Mouse (Mus musculus) G1E-ER4 (cell line): Measurements from ENCODE around the gene Abi1. TPM values are rescaled to one million over a fixed set of nuclear protein-coding genes. Genes with fewer than 3 reads are reported as not detected.

Experiments used
- GATA1 ChIP-seq: IDR thresholded peaks from one replicate; pipeline ENCODE4 v1.8.0; 2012; ENCODE audit warnings: low read length, inconsistent platforms
- polyA plus RNA-seq: library from polyadenylated mRNA; stranded (reverse); fragments of >175 nt; gene quantifications from 2 replicates; pipeline ENCODE4 v1.2.3, GENCODE M21; 2012

Abi1 gene
- polyA plus RNA-seq, 1 experiment, result 38.4 TPM

DNA sequence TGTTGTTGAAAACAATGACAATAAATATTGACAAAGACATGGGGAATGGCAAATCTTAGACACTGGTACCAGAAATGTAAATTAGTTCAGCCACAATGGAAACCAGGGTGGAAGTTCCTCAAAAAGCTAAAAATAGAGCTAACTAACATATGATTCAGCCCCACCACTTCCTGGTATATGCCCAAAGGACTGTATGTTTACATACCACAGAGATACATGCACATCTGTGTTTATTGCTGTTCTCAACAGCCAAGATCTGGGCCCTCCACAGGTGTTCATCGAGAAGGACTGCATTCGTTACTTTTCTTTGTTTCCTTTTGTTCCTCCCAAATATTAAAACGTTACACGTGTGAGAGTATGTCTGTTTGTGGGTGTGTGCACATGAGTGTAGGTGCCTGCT lies 1.4 kb upstream of the Abi1 start:
- TF ChIP-seq GATA1, result no peak

DNA sequence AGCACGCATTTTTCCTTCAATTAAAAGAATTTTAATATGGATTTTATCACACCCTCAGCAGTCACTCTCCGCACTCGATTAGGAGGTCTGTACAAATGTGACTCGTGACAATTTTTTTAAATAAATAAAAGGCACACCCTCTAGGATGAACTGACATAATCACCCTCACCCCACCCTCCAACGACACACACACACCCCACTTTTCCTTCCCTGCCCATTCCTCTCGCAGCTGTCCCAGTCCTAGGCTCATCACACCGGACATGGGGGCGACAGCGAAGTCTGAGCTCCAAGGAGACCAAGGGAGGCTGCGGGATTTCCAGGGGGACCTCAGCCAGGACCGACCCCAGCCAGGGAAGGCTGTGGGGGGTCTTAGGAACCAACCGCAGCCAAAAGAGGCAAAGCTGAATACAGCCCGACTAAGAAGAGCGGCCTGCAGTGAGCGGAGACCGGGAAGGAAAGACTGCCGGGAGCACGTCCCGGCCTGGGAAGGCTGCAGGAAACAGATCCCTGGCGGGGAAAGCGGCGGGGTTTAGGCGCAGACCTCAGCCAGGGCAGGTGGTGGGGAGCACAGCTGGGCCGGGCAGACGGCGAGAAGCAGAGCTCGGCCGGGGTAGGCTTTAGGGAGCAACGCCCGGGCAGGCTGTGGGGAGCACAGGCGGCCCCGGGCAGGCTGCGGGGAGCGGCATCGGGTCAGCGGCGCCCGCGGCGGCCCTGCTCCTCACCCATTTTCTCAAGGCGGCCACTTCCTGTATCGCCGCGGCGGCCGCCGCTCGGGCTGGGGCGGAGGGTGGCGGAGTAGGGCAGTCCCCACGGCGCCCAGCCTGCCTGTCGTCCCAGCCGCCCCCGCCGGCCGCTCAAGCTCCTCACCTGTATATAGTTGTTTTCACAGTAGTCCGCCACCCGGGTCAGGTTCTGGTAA lies 700 bp downstream of the Abi1 start:
- no peak for TF ChIP-seq GATA1

DNA sequence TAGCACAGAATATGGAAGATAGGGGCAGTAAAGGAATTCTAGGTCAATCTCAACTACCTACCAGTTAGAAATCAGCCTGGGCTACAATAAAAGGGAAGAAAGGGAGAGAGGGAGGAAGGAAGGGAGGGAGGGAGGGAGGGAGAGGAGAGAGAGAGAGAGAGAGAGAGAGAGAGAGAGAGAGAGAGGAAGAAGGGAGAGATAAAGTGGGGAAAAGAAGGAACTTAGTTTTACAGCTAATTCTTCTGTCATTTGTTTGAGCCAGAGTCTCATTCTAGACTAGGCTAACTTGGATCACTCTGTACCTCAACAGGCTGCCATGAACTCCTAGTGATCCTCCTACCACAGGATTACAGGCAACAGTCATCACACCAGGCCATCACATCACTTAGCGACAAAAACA lies 4.6 kb downstream of the Abi1 start:
- no peak for TF ChIP-seq GATA1

DNA sequence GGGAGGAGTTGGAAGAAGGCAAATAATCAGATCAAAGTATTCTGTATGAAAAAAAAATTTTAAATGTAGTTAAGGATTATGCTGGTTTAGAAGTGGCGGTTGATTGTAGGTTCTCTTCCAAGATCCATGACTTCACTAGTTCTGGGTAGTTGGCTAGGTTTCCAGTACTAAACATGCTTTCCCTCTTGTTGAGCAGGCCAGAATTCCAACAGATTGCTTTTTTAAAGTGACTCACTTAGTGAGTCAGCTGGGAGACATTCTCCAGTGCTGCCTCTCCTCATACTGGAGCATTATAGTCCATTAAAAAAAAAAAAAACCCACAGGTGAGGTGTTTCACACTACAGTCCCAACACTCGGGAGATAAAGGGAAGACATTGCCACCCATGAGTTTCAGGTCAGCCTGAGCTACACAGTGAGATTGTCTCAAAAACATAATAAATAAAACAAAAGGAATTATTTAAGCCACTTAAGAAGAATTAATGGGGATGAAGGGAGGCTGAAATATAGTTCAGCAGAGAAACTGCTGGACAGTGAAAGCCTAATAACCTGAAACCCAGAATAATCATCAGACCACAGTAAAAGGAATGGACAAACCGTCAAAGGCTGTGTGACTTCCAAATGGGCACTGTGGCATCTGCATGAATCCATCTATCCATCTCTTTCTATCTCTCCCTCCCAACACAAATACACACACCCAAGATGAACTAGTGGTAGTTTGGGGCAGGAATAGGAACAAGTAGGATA lies 5.2 kb downstream of the Abi1 start:
- TF ChIP-seq GATA1, result no peak

DNA sequence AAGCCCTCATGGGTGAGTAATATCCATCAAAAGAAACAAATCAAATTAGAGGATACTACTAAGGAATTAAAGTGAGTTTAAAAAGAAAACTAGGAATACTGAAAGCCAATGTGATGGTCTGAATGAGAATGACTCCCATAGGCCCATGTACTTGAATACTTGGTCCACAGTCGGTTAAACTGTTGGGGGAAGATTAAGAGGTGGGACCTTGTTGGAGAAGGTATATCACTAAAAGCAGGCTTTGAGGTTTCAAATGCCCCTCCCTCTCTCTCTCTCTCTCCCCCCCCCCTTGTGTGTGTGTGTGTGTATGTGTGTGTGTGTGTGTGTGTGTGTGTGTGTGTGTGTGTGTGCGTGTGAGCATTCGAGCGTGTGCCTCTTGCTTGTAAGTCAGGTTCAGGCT lies 9.4 kb downstream of the Abi1 start:
- TF ChIP-seq GATA1, result no peak

DNA sequence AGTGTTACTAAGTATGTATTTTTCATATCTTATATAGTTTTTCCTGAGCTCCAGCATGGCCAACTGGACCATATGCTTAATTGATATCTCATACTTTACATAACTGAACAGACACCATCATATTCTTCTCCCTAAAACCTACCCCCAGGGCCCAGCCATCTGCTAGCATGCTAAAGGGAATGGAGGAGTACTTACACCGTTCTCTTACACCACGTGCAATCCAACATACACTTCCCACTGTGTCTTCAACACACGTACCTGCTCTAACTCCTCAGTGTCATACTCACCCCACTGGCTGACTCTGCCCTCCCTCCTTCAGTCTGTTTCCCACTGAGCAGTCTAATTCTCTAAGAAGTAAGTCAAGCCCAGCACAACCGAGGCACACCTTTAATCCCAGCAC lies 11.2 kb downstream of the Abi1 start:
- TF ChIP-seq GATA1, result no peak

DNA sequence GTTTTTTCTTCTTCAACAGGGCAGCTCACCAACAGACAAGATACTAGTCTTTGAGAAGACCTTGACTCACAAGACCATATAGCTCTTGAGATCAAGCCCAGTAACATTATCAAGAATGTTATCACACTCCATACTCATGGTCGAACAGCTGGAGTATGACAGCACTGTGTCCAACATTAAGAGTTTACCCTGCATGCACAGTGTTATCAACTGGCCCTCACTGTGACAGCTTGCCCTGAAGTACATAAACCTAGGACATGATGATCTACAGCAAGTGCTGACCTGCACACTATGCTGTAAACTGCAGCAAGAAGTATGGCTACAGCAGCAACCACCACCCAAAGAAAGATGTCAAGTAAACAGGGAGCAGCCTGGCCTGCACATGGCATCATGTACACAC lies 13.7 kb downstream of the Abi1 start:
- no peak for TF ChIP-seq GATA1

DNA sequence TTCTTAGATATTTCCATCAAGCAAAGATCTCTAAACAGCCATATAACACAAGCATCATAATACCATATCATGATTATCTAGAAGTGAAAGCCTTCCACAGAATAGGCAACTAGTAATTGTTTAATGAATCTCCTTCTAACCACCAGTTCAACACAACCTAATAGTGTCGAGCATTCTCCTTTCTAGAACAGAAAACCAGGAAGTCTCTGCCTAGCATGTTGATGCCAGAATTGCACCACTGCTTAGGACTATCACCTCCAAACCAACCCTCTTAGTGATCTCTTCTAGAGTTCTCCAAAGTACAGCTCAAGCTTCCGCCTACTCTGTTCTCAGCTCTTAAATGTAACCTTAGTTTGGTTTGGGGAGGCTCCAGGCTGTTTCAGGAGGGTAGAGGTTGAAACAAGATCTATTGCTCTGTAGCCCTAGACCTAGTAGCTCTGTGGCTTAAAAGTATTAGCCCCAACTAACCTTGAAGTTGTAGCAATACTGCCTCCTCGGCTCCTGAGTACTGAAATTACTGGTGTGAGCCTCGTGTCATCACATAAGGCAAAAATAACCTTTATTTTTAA lies 16.2 kb downstream of the Abi1 start:
- TF ChIP-seq GATA1, result no peak

DNA sequence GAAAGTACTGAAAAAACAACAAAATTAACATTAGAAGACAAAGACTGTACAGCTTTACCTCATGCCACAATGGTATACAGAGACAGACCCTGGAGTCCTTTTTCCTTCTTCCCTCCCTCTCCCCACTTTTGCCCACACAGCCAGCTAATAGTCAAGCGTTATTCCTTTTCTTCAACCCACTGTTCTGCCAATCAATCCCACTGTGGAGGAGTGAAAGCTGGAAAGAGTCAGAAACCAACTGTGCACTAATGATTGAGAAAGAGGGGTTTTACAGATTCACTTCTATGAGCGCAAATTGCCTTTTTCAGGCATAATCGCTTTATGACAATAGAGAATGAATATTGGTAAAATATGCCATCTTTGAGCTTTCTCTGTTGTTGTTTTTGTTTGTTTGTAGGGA lies 17.0 kb downstream of the Abi1 start:
- no peak for TF ChIP-seq GATA1

DNA sequence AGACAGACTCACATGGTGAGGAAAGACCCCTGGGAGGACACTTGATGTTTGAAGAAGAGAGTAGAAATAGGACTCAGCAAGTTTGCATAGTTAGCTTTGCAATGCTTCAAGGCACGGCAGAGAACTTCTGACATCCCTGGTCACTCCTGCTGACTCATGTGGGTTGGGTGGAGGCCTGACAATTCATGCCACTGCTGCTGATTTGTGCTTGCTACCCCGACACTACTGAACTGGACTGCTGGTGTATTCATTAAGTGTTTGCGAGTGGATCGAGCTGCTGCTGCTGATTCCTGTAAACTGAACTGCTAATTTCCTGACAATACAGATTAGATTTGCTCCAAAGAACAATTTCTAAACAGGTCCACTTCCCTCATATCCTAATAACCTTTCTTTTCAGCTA lies 18.3 kb downstream of the Abi1 start:
- no peak for TF ChIP-seq GATA1

DNA sequence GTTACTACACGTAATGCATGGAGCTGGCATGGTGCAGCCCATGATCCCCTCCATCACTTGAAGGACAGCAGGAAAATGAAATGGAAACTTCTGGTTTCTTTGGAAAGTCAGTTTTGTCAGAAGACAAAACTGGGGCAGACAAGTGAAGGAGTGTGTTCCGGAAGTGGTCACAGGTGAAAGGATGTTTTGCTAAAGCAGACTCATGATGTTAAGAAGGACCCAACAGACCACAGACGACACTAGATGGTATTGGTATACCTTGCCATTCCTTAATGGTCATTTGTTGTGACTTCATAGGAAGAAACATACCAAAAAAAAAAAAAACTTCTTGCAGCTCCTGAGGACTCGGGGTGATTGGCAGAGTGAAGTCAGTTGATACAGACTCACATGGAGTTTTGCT lies 18.7 kb downstream of the Abi1 start:
- TF ChIP-seq GATA1, result no peak

DNA sequence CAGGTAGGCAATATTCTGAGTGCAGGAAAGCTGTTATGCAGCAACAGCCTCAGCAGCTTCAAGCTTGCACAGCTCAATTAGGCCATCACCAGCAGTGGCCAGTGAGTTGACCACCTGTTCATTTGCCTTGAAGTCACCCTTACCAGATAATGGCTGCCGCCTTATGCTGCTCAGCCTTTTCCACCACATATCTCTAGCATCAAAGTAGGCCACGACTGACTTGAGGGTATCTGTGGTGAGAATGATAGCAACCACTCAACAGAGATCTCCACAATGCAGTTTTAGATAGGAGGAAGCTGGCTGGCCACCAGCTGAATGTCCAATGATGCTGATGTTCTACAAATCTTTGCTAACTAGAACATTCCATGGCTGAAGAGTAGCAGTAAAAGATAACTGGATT lies 20.9 kb downstream of the Abi1 start:
- no peak for TF ChIP-seq GATA1

DNA sequence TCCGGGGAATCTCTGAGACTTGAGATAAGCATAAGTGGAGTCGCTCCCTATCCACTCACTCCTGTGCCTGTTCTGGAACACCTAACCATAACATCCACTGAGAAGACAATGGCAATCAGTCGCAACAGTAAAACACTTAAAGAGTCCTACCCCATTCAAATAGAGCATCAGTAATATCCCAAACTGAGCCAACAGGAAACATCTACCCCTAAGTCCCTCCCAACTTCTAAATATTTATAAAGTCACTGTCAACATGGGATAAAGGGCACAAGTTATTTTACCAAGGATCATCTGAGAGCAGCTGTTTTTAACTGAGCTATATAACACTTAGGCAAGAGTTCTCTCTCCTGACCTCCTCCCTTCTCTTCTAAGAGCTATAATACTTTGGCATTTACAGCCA lies 23.9 kb downstream of the Abi1 start:
- no peak for TF ChIP-seq GATA1

DNA sequence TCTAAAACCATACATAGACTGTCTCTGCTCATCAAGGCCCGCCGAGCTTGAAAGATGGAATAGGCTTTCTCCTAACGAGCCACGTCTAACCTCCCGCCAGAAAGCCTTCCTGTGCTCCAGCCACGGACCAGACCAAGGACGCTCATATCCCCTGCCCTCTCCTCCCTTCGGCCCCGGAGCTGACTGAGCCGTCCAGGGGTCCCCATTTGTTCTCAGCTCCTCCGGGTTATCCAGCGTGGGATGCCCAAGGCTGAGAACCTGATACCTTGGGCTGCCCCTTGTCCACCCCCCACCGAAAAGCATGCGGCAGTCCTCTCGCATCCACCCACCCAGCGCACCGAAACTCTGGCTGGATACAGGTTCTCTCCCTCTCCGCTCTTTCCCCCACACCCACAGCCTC lies 24.7 kb downstream of the Abi1 start:
- no peak for TF ChIP-seq GATA1

DNA sequence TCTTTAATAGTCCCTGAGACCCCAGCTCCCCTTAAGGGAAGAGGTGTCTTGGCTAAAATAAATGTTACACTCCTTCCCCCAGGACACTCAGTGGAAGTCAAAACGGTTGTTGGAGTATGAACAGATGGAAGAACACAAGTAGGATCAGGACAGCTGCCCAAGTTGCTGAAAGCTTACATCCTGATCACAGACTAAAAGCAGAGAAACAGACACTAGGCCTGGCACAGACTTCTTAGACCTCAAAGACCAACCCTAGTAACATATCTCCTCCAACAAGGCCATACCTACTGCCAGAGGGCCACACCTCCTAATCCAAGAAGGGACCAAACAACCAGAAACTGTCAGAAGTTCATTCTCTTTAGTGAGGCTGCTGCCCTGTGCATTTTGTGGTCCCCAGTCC lies 31.8 kb downstream of the Abi1 start:
- no peak for TF ChIP-seq GATA1

DNA sequence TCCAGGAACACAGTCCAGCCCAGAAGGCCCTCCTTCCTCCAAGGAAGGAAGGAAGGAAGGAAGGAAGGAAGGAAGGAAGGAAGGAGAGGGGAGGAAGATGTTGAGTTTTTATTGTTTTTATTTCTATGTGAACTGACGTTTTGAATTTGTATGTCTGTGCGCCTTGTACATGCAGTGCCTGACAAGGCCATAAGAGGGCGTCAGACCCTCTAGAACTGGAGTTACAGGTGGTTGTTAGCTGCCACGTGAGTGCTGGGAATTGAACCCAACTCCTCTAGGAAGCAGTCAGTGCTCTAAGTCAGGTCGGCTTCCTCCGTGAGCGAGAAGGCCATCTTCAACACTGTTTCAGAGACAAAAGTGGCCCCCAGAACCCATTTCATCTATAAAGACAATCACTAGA lies 32.5 kb downstream of the Abi1 start:
- TF ChIP-seq GATA1, result no peak
